8 mouse cellular contexts compared by ENCODE assay signal in the genomic region with DNA sequence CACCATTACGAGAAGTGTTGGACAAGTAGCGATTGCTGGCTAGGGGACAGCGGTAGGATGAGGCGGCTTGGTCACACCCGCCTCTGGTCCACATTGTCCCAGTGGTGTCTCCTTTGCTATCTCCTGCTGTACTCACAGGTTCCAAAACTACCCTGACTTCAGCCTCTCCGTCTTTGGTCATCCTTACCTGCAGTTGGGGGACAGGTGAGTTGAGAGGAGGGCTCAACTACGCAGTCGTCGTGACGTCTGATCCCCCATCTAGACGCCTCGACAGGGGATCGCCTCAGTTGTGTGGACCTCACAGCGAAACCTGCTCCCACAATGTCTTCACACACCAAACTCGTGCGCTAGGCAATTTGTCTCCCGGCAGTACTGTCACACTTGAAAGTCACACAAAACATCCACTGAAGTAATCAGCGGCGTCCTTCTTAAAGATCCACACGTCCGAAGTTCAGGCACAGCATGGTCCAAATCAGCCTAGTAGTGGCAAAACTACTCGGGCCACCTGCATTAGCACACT. TPM values are rescaled to one million over a fixed set of nuclear protein-coding genes. Genes with fewer than 3 reads are reported as not detected.
A peak's percentile ranks its signal among the peaks of the same experiment; 100 is the strongest.
DNase-seq lines count a peak whose midpoint lies in the region; ATAC-seq lines count a peak whose summit lies in the region.

No protein-coding gene starts in this region.

- no peak overlapping the region for H3K27ac ChIP-seq in liver, embryonic 11.5 days (ENCODE audit: low read depth, low read length)
- no peak overlapping the region for H3K27ac ChIP-seq in forebrain, embryonic 10.5 days
- H3K27ac ChIP-seq in intestine, embryonic 15.5 days, result no peak overlapping the region
- H3K27ac ChIP-seq in neural tube, embryonic 12.5 days, result no peak overlapping the region

- DNase-seq in liver, embryonic 11.5 days (ENCODE audit: low spot score), result no peak
- no peak for DNase-seq in liver
- peak; percentile 30 for DNase-seq in forebrain, embryonic 10.5 days (ENCODE audit: extremely low spot score, low spot score)
- no peak for DNase-seq in urinary bladder, postnatal 10 days (ENCODE audit: low spot score)
- no peak for DNase-seq in left cerebral cortex, adult 8-10 months (ENCODE audit: low spot score in 2 of 2)
- DNase-seq in lung, postnatal 10 days, result no peak

- peak overlapping the region; percentile 49 for H3K4me3 ChIP-seq in liver, embryonic 11.5 days (ENCODE audit: low read depth, low read length)
- peak overlapping the region; percentile 52 for H3K4me3 ChIP-seq in forebrain, embryonic 10.5 days
- peak overlapping the region; percentile 34 for H3K4me3 ChIP-seq in intestine, embryonic 15.5 days (replicated peaks)
- peak overlapping the region; percentile 28 for H3K4me3 ChIP-seq in neural tube, embryonic 12.5 days

- H3K27me3 ChIP-seq in liver, embryonic 11.5 days (replicated peaks; ENCODE audit: control insufficient read depth, insufficient read depth, low read length), result peaks cover 9% of the 10 kb centered on the region
- peaks cover 31% of the 10 kb centered on the region for H3K27me3 ChIP-seq in forebrain, embryonic 10.5 days (ENCODE audit: poor library complexity, severe bottlenecking)
- no peaks in the 10 kb centered on the region for H3K27me3 ChIP-seq in intestine, embryonic 15.5 days (replicated peaks)
- peaks cover 12% of the 10 kb centered on the region for H3K27me3 ChIP-seq in neural tube, embryonic 12.5 days (replicated peaks)

- 5% methylated on average over 22 of the region's 22 CpGs for WGBS in liver, embryonic 11.5 days
- WGBS in forebrain, embryonic 10.5 days, result 3% methylated on average over 22 of the region's 22 CpGs
- WGBS in intestine, embryonic 15.5 days, result 10% methylated on average over 22 of the region's 22 CpGs
- whole genome bisulfite sequencing in neural tube, embryonic 12.5 days, result 4% methylated on average over 22 of the region's 22 CpGs

- no peak; the same call in 1 of the 2 replicates for ATAC-seq in liver, embryonic 11.5 days (replicated peaks; ENCODE audit: low FRiP score)
- no peak for ATAC-seq in intestine, embryonic 15.5 days
- ATAC-seq in neural tube, embryonic 12.5 days (ENCODE audit: low FRiP score, low read depth), result no peak

- H3K9me3 ChIP-seq in liver, embryonic 11.5 days (ENCODE audit: control insufficient read depth, low read length), result peaks cover 5% of the 10 kb centered on the region; the same call in 1 of the 2 replicates
- H3K9me3 ChIP-seq in forebrain, embryonic 10.5 days, result peaks cover 9% of the 10 kb centered on the region; the same call in 1 of the 2 replicates
- H3K9me3 ChIP-seq in intestine, embryonic 15.5 days, result no peaks in the 10 kb centered on the region
- no peaks in the 10 kb centered on the region for H3K9me3 ChIP-seq in neural tube, embryonic 12.5 days

- H3K36me3 ChIP-seq in liver, embryonic 11.5 days (ENCODE audit: control insufficient read depth, insufficient read depth, low read length), result no peaks in the 10 kb centered on the region
- H3K36me3 ChIP-seq in forebrain, embryonic 10.5 days (replicated peaks), result no peaks in the 10 kb centered on the region
- H3K36me3 ChIP-seq in intestine, embryonic 15.5 days, result no peaks in the 10 kb centered on the region
- no peaks in the 10 kb centered on the region for H3K36me3 ChIP-seq in neural tube, embryonic 12.5 days

- peak overlapping the region; percentile 85 for H3K4me2 ChIP-seq in liver, embryonic 11.5 days
- peak overlapping the region; percentile 73 for H3K4me2 ChIP-seq in intestine, embryonic 15.5 days (replicated peaks)
- H3K4me2 ChIP-seq in neural tube, embryonic 12.5 days (replicated peaks), result peak overlapping the region; percentile 59

- H3K9ac ChIP-seq in liver, embryonic 11.5 days (ENCODE audit: low read depth, low read length), result peak overlapping the region; percentile 25; the same call in 1 of the 2 replicates
- H3K9ac ChIP-seq in intestine, embryonic 15.5 days, result no peak overlapping the region
- H3K9ac ChIP-seq in neural tube, embryonic 12.5 days, result no peak overlapping the region

- peaks cover 13% of the 10 kb centered on the region for H3K4me1 ChIP-seq in liver, embryonic 11.5 days (replicated peaks; ENCODE audit: control insufficient read depth, insufficient read depth, low read length)
- peaks cover 30% of the 10 kb centered on the region for H3K4me1 ChIP-seq in forebrain, embryonic 10.5 days
- peaks cover 10% of the 10 kb centered on the region; the same call in 1 of the 2 replicates for H3K4me1 ChIP-seq in intestine, embryonic 15.5 days (replicated peaks)
- H3K4me1 ChIP-seq in neural tube, embryonic 12.5 days, result peaks cover 5% of the 10 kb centered on the region

RNA-seq across cellular contexts. Expression of a gene that starts 1.6 kb away (rescaled TPM):
- 0.18 and 0.38 TPM in 2 replicates for polyA plus RNA-seq in liver, embryonic 11.5 days (2014; fragmentation: Nextera tagmentation; extraction: Ambion mirVana)
- polyA plus RNA-seq in forebrain, embryonic 10.5 days (2016; fragmentation: Nextera tagmentation; extraction: Ambion mirVana), result 0.07 and 0.31 TPM in 2 replicates
- 1.1 and 2.7 TPM in 2 replicates for polyA plus RNA-seq in intestine, embryonic 15.5 days (2015; fragmentation: Nextera tagmentation; extraction: Ambion mirVana)
- 0.68 and 1.8 TPM in 2 replicates for polyA plus RNA-seq in neural tube, embryonic 12.5 days (2016; fragmentation: Nextera tagmentation; extraction: Ambion mirVana)
- total RNA-seq in left cerebral cortex, adult 8-10 months (2022), result 1 to 10 TPM; 3.4 to 4.5 (median 3.8) TPM

RNA-seq across cellular contexts. Expression of a gene that starts 2.1 kb away (rescaled TPM):
- polyA plus RNA-seq in liver, embryonic 11.5 days (2014; fragmentation: Nextera tagmentation; extraction: Ambion mirVana), result 6.2 and 7.6 TPM in 2 replicates
- 2.3 and 4.3 TPM in 2 replicates for polyA plus RNA-seq in forebrain, embryonic 10.5 days (2016; fragmentation: Nextera tagmentation; extraction: Ambion mirVana)
- polyA plus RNA-seq in intestine, embryonic 15.5 days (2015; fragmentation: Nextera tagmentation; extraction: Ambion mirVana), result 3.7 and 5.4 TPM in 2 replicates
- 13.8 and 14.9 TPM in 2 replicates for polyA plus RNA-seq in neural tube, embryonic 12.5 days (2016; fragmentation: Nextera tagmentation; extraction: Ambion mirVana)
- 1 to 10 TPM in 1 of 4 experiments, under 1 TPM in 3; 0.38 to 1.8 (median 0.45) TPM for total RNA-seq in left cerebral cortex, adult 8-10 months (2022)

RNA-seq across cellular contexts. Expression of a gene that starts 7.2 kb away (rescaled TPM):
- 3.5 and 4.5 TPM in 2 replicates for polyA plus RNA-seq in liver, embryonic 11.5 days (2014; fragmentation: Nextera tagmentation; extraction: Ambion mirVana)
- 4.0 and 4.6 TPM in 2 replicates for polyA plus RNA-seq in forebrain, embryonic 10.5 days (2016; fragmentation: Nextera tagmentation; extraction: Ambion mirVana)
- polyA plus RNA-seq in intestine, embryonic 15.5 days (2015; fragmentation: Nextera tagmentation; extraction: Ambion mirVana), result 4.1 and 6.4 TPM in 2 replicates
- polyA plus RNA-seq in neural tube, embryonic 12.5 days (2016; fragmentation: Nextera tagmentation; extraction: Ambion mirVana), result 6.4 and 7.6 TPM in 2 replicates
- 10 to 100 TPM; 57.7 to 65.7 (median 61.3) TPM for total RNA-seq in left cerebral cortex, adult 8-10 months (2022)

RNA-seq across cellular contexts. Expression of a gene that starts 24.2 kb away (rescaled TPM):
- polyA plus RNA-seq in liver, embryonic 11.5 days (2014; fragmentation: Nextera tagmentation; extraction: Ambion mirVana), result 1,154 and 1,248 TPM in 2 replicates
- polyA plus RNA-seq in forebrain, embryonic 10.5 days (2016; fragmentation: Nextera tagmentation; extraction: Ambion mirVana), result 850 and 861 TPM in 2 replicates
- polyA plus RNA-seq in intestine, embryonic 15.5 days (2015; fragmentation: Nextera tagmentation; extraction: Ambion mirVana), result 815 and 831 TPM in 2 replicates
- polyA plus RNA-seq in neural tube, embryonic 12.5 days (2016; fragmentation: Nextera tagmentation; extraction: Ambion mirVana), result 432 and 466 TPM in 2 replicates
- total RNA-seq in left cerebral cortex, adult 8-10 months (2022), result 100 to 1,000 TPM; 246 to 281 (median 256) TPM

RNA-seq across cellular contexts. Expression of a gene that starts 47.1 kb away (rescaled TPM):
- polyA plus RNA-seq in liver, embryonic 11.5 days (2014; fragmentation: Nextera tagmentation; extraction: Ambion mirVana), result 15.2 and 17.2 TPM in 2 replicates
- polyA plus RNA-seq in forebrain, embryonic 10.5 days (2016; fragmentation: Nextera tagmentation; extraction: Ambion mirVana), result 1.2 and 1.6 TPM in 2 replicates
- 16.0 and 16.4 TPM in 2 replicates for polyA plus RNA-seq in intestine, embryonic 15.5 days (2015; fragmentation: Nextera tagmentation; extraction: Ambion mirVana)
- polyA plus RNA-seq in neural tube, embryonic 12.5 days (2016; fragmentation: Nextera tagmentation; extraction: Ambion mirVana), result 2.9 and 3.1 TPM in 2 replicates
- 10 to 100 TPM in 2 of 4 experiments, 1 to 10 TPM in 2; 8.3 to 14.0 (median 10.7) TPM for total RNA-seq in left cerebral cortex, adult 8-10 months (2022)
